Mouse (Mus musculus): ENCODE data around the gene Olfr787. TPM values are rescaled to one million over a fixed set of nuclear protein-coding genes. Genes with fewer than 3 reads are reported as not detected.

Gene Olfr787
- polyA plus RNA-seq, 1 experiment from 2014 or later: not detected

Other genes starting within 250 kb of the Olfr787 start
- not detected in 2 replicates for gene Olfr774, start 225.7 kb upstream of the Olfr787 start, polyA plus RNA-seq (2014; fragmentation: Nextera tagmentation; extraction: Ambion mirVana)
- not detected in 2 replicates for gene Olfr775, start 213.4 kb upstream of the Olfr787 start, polyA plus RNA-seq (2014; fragmentation: Nextera tagmentation; extraction: Ambion mirVana)
- not detected in 2 replicates for gene Olfr776, start 202.7 kb upstream of the Olfr787 start, polyA plus RNA-seq (2014; fragmentation: Nextera tagmentation; extraction: Ambion mirVana)
- gene Olfr777, start 190.4 kb upstream of the Olfr787 start, polyA plus RNA-seq (2014; fragmentation: Nextera tagmentation; extraction: Ambion mirVana): not detected in 2 replicates
- gene Olfr780, start 143.7 kb upstream of the Olfr787 start, polyA plus RNA-seq (2014; fragmentation: Nextera tagmentation; extraction: Ambion mirVana): not detected in 2 replicates
- not detected in 2 replicates for gene Olfr781, start 133.0 kb upstream of the Olfr787 start, polyA plus RNA-seq (2014; fragmentation: Nextera tagmentation; extraction: Ambion mirVana)
- not detected in 2 replicates for gene Olfr782, start 113.0 kb upstream of the Olfr787 start, polyA plus RNA-seq (2014; fragmentation: Nextera tagmentation; extraction: Ambion mirVana)
- 0.04 and 0.06 TPM in 2 replicates for gene Olfr784, start 77.8 kb upstream of the Olfr787 start, polyA plus RNA-seq (2014; fragmentation: Nextera tagmentation; extraction: Ambion mirVana)
- not detected in 2 replicates for gene Olfr785, start 56.4 kb upstream of the Olfr787 start, polyA plus RNA-seq (2014; fragmentation: Nextera tagmentation; extraction: Ambion mirVana)
- not detected in 2 replicates for gene Olfr786, start 34.6 kb upstream of the Olfr787 start, polyA plus RNA-seq (2014; fragmentation: Nextera tagmentation; extraction: Ambion mirVana)
- gene Olfr788, start 9.1 kb downstream of the Olfr787 start, polyA plus RNA-seq (2014; fragmentation: Nextera tagmentation; extraction: Ambion mirVana): not detected in 2 replicates
- gene Olfr789, start 22.9 kb downstream of the Olfr787 start, polyA plus RNA-seq (2014; fragmentation: Nextera tagmentation; extraction: Ambion mirVana): not detected in 2 replicates
- gene Olfr790, start 36.6 kb downstream of the Olfr787 start, polyA plus RNA-seq (2014; fragmentation: Nextera tagmentation; extraction: Ambion mirVana): not detected in 2 replicates
- not detected in 2 replicates for gene Olfr791, start 59.9 kb downstream of the Olfr787 start, polyA plus RNA-seq (2014; fragmentation: Nextera tagmentation; extraction: Ambion mirVana)
- not detected in 2 replicates for gene Olfr792, start 77.3 kb downstream of the Olfr787 start, polyA plus RNA-seq (2014; fragmentation: Nextera tagmentation; extraction: Ambion mirVana)
- not detected in 2 replicates for gene Olfr794, start 105.8 kb downstream of the Olfr787 start, polyA plus RNA-seq (2014; fragmentation: Nextera tagmentation; extraction: Ambion mirVana)
- gene Olfr796, start 150.7 kb downstream of the Olfr787 start, polyA plus RNA-seq (2014; fragmentation: Nextera tagmentation; extraction: Ambion mirVana): not detected in 2 replicates
- gene Olfr798, start 166.1 kb downstream of the Olfr787 start, polyA plus RNA-seq (2014; fragmentation: Nextera tagmentation; extraction: Ambion mirVana): not detected in 2 replicates
- gene Olfr799, start 175.6 kb downstream of the Olfr787 start, polyA plus RNA-seq (2014; fragmentation: Nextera tagmentation; extraction: Ambion mirVana): not detected in 2 replicates
- gene Olfr800, start 195.8 kb downstream of the Olfr787 start, polyA plus RNA-seq (2014; fragmentation: Nextera tagmentation; extraction: Ambion mirVana): not detected in 2 replicates
- gene Olfr801, start 212.0 kb downstream of the Olfr787 start, polyA plus RNA-seq (2014; fragmentation: Nextera tagmentation; extraction: Ambion mirVana): not detected in 2 replicates
- not detected in 2 replicates for gene Olfr802, start 226.3 kb downstream of the Olfr787 start, polyA plus RNA-seq (2014; fragmentation: Nextera tagmentation; extraction: Ambion mirVana)
- gene Olfr803, start 232.4 kb downstream of the Olfr787 start, polyA plus RNA-seq (2014; fragmentation: Nextera tagmentation; extraction: Ambion mirVana): not detected in 2 replicates
- not detected in 2 replicates for gene Olfr804, start 241.3 kb downstream of the Olfr787 start, polyA plus RNA-seq (2014; fragmentation: Nextera tagmentation; extraction: Ambion mirVana)